In the genomic region with DNA sequence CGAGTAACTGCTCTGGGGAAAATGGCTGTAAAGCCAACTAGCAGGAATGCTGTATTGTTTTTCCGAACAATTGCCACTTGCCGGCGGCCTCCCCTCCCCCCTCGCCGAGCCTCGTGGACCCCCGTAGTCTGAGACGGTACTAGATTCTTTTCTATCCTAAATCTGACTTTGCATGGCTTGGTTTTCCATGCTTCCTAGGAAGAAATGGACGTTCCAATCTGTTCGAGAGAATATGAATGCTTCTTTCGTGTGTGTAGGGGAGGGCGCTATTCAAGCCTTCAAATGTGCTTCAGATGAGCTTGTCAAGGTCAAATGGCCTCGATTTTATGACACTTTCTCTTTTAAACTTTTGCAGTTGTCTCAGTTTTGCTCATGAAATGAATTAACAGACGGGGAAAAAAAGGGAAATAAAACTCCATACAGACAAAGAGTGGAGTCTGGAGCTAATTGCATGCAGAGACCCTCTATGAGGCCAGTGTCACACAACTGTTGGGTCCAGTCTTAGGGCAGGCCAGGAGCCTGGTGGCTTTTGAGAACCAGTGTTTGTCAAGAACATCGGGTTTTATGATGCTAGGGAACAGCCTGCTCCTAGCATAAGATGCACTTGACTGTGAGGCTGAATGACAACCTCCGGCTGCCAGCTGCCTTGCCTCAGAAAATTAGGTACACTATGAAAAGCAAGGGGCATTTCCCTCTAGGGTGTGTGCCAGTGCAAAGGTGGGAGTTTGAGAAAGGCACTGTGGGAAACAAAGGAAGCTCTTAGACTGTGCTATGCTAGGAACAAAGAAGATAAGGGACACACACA, we compare ENCODE assay signal across 7 mouse cellular contexts. TPM values are rescaled to one million over a fixed set of nuclear protein-coding genes. Genes with fewer than 3 reads are reported as not detected.
DNase-seq lines count a peak whose midpoint lies in the region; ATAC-seq and TF ChIP-seq lines count a peak whose summit lies in the region.

No protein-coding gene starts in this region.

- no peak for TF ChIP-seq CTCF in cerebellum, adult 2 months (IDR thresholded peaks at IDR 0.05; ENCODE audit: borderline replicate concordance, insufficient read depth, low read depth, low read length)

- peaks cover 29% of the 10 kb centered on the region for H3K36me3 ChIP-seq in heart, embryonic 14.5 days (ENCODE audit: control insufficient read depth, insufficient read depth, low read length)

- peak overlapping the region; percentile 95 for H3K27ac ChIP-seq in cerebellum, adult 2 months (ENCODE audit: insufficient read depth, low read length)
- peak overlapping the region; percentile 94 to 100 for H3K27ac ChIP-seq in heart, embryonic 14.5 days (replicated peaks in 1 of 2; ENCODE audit: control insufficient read depth in 1 of 2, insufficient read depth in 1 of 2, low read depth in 2 of 2, low read length in 2 of 2)

- DNase-seq in right cerebral cortex, postnatal 10 days (ENCODE audit: low spot score in 2 of 2): peak; percentile 42 to 64
- DNase-seq in right cerebral cortex, postnatal 14 days: no peak
- DNase-seq in cerebellum, adult 2 months: peak; percentile 48 to 53
- DNase-seq in layer of hippocampus, postnatal 14 days (ENCODE audit: low spot score in 2 of 2): peak; percentile 43 to 50
- peak; percentile 61 for DNase-seq in naive thymus-derived CD4-positive, alpha-beta T cell, adult 2 months (ENCODE audit: low read depth)
- DNase-seq in gastrocnemius, postnatal 4 days (ENCODE audit: low spot score in 2 of 2): no peak

- WGBS in cerebellum, adult 2 months: 4% methylated on average over 17 of the region's 17 CpGs
- 13% methylated on average over 17 of the region's 17 CpGs for WGBS in heart, embryonic 14.5 days

- H3K27me3 ChIP-seq in cerebellum, adult 2 months (ENCODE audit: control insufficient read depth, insufficient read depth, low read length): no peaks in the 10 kb centered on the region
- no peaks in the 10 kb centered on the region for H3K27me3 ChIP-seq in heart, embryonic 14.5 days (ENCODE audit: control insufficient read depth, insufficient read depth, low read length)

- H3K9ac ChIP-seq in heart, embryonic 14.5 days (ENCODE audit: low read length): peak overlapping the region; percentile 100

- ATAC-seq in heart, embryonic 14.5 days (ENCODE audit: insufficient number of reproducible peaks, insufficient read depth, low FRiP score, low read depth): no peak

- H3K9me3 ChIP-seq in heart, embryonic 14.5 days (ENCODE audit: control insufficient read depth, low read length): no peaks in the 10 kb centered on the region

- H3K4me1 ChIP-seq in cerebellum, adult 2 months (ENCODE audit: control insufficient read depth, insufficient read depth, low read length): no peaks in the 10 kb centered on the region; the same call in 1 of the 2 replicates
- peaks cover 4 to 23% of the 10 kb centered on the region in 2 experiments for H3K4me1 ChIP-seq in heart, embryonic 14.5 days (ENCODE audit: control insufficient read depth in 2 of 2, insufficient read depth in 2 of 2, low read length in 2 of 2)

- H3K4me3 ChIP-seq in cerebellum, adult 2 months (replicated peaks; ENCODE audit: insufficient read depth, low read depth, low read length): peak overlapping the region; percentile 64
- H3K4me3 ChIP-seq in heart, embryonic 14.5 days (ENCODE audit: control insufficient read depth in 1 of 2, insufficient read depth in 1 of 2, low read depth in 1 of 2, low read length in 2 of 2): peak overlapping the region; percentile 56 to 94

- peak overlapping the region; percentile 93 for H3K4me2 ChIP-seq in heart, embryonic 14.5 days (ENCODE audit: low read length)

- no peak for TF ChIP-seq POLR2A in cerebellum, adult 2 months (IDR thresholded peaks at IDR 0.05; ENCODE audit: borderline replicate concordance, insufficient read depth, low read length)

RNA-seq across cellular contexts. Expression of gene Mat2a, which starts 1.0 kb away (rescaled TPM):
- 187 and 200 TPM in 2 replicates for polyA plus RNA-seq in cerebellum, adult 2 months (2012; rRNA removed)
- 265 and 281 TPM in 2 replicates for polyA plus RNA-seq in heart, embryonic 14.5 days (2014; fragmentation: Nextera tagmentation; extraction: Ambion mirVana)
- total RNA-seq in layer of hippocampus, postnatal 14 days (2021): 100 to 1,000 TPM; 176 to 196 TPM
- 100 to 1,000 TPM; 220 to 262 TPM for total RNA-seq in gastrocnemius, postnatal 4 days (2021)

RNA-seq across cellular contexts. Expression of gene Ggcx, which starts 26.3 kb away (rescaled TPM):
- polyA plus RNA-seq in cerebellum, adult 2 months (2012; rRNA removed): 22.9 and 23.5 TPM in 2 replicates
- 24.1 and 26.3 TPM in 2 replicates for polyA plus RNA-seq in heart, embryonic 14.5 days (2014; fragmentation: Nextera tagmentation; extraction: Ambion mirVana)
- total RNA-seq in layer of hippocampus, postnatal 14 days (2021): 10 to 100 TPM; 21.0 to 22.1 TPM
- total RNA-seq in gastrocnemius, postnatal 4 days (2021): 10 to 100 TPM; 24.6 to 27.6 TPM

RNA-seq across cellular contexts. Expression of gene Vamp8, which starts 49.9 kb away (rescaled TPM):
- 57.0 and 62.2 TPM in 2 replicates for polyA plus RNA-seq in cerebellum, adult 2 months (2012; rRNA removed)
- polyA plus RNA-seq in heart, embryonic 14.5 days (2014; fragmentation: Nextera tagmentation; extraction: Ambion mirVana): 154 and 157 TPM in 2 replicates
- total RNA-seq in layer of hippocampus, postnatal 14 days (2021): 10 to 100 TPM; 11.4 to 15.3 TPM
- 10 to 100 TPM; 72.0 to 72.9 TPM for total RNA-seq in gastrocnemius, postnatal 4 days (2021)

Comparison
In these comparisons a context has a peak if more than half of its experiments do, and no peak if none do; other contexts are left out.
1. DNase-seq: peak in right cerebral cortex, postnatal 10 days (2 of 2), cerebellum, adult 2 months (2 of 2), layer of hippocampus, postnatal 14 days (2 of 2) and naive thymus-derived CD4-positive, alpha-beta T cell, adult 2 months (single experiment); none in right cerebral cortex, postnatal 14 days (single experiment) and gastrocnemius, postnatal 4 days (0 of 2).
2. RNA of gene Vamp8, which starts 49.9 kb away (total RNA-seq): 72.0 to 72.9 TPM in gastrocnemius, postnatal 4 days; 11.4 to 15.3 TPM in layer of hippocampus, postnatal 14 days; every median in the first group is over 4 times any median in the second.